Mouse (Mus musculus) thymus, adult 2 months (tissue): Measurements from ENCODE around the gene Podxl. TPM values are rescaled to one million over a fixed set of nuclear protein-coding genes. Genes with fewer than 3 reads are reported as not detected.
"Not testable (repeated sequence)": the region's sequence is repeated elsewhere in the genome, so short reads cannot be mapped to it uniquely, and the experiment has no call there.

Experiments used
- DNase-seq: peaks from one replicate; pipeline ENCODE4 v3.0.0; 2021
- H3K27ac ChIP-seq: fragments of 200-500 bp; 2 replicates; pipeline ENCODE4 v1.5.1; 2012; ENCODE audit warnings: low read length, control low read depth; ENCODE audit not compliant: control insufficient read depth, insufficient read depth
- H3K27me3 ChIP-seq: fragments of 200-500 bp; 2 replicates; pipeline ENCODE4 v1.6.1; 2012; ENCODE audit warnings: mild to moderate bottlenecking, low read length, moderate library complexity, mixed read lengths; ENCODE audit not compliant: control insufficient read depth, insufficient read depth
- H3K36me3 ChIP-seq: fragments of 200-500 bp; 2 replicates; pipeline ENCODE4 v1.6.1; 2012; ENCODE audit warnings: mild to moderate bottlenecking, low read length, moderate library complexity; ENCODE audit not compliant: control insufficient read depth, insufficient read depth
- H3K4me1 ChIP-seq: fragments of 200-500 bp; replicated peaks from 2 replicates; pipeline ENCODE4 v1.6.1; 2012; ENCODE audit warnings: low read length; ENCODE audit not compliant: control insufficient read depth, insufficient read depth
- H3K4me3 ChIP-seq: fragments of 200-500 bp; 2 replicates; pipeline ENCODE4 v1.5.1; 2012; ENCODE audit warnings: mild to moderate bottlenecking, low read length, control low read depth, moderate library complexity; ENCODE audit not compliant: control insufficient read depth, insufficient read depth
- CTCF ChIP-seq: fragments of 200-500 bp; IDR thresholded peaks from 2 replicates; pipeline ENCODE4 v1.5.1; 2012; ENCODE audit warnings: mild to moderate bottlenecking, control low read depth, low read length, moderate library complexity, borderline replicate concordance; ENCODE audit not compliant: control insufficient read depth, poor library complexity, insufficient read depth; ENCODE audit errors: extremely low read depth
- POLR2A ChIP-seq: fragments of 200-500 bp; IDR thresholded peaks from 2 replicates; pipeline ENCODE4 v1.6.1; 2012; ENCODE audit warnings: mild to moderate bottlenecking, low read length, control low read depth, moderate library complexity; ENCODE audit not compliant: control insufficient read depth, poor library complexity, insufficient read depth; ENCODE audit errors: extremely low read depth
- WGBS: fragments of 180-500 bp; shearing (Covaris S2); methylation state at CpG from one replicate; pipeline ENCODE4 v1.1.7; 2018; 5-methylcytosine and 5-hydroxymethylcytosine counted together
- polyA plus RNA-seq: library from polyadenylated mRNA; depleted of rRNA; stranded (reverse); fragments of >200 nt; gene quantifications from 2 replicates; pipeline ENCODE4 v1.2.3, GENCODE M21; 2012

Gene Podxl
- polyA plus RNA-seq, 1 experiment = 6.6 TPM

- TF ChIP-seq CTCF = no peak
- no peak for TF ChIP-seq POLR2A
- WGBS = 50% methylated on average over 7 of the region's 7 CpGs
Observed at GRCm38 (mm10) chr6:31568070-31568595, 4.4 kb upstream of the Podxl start.

DNA sequence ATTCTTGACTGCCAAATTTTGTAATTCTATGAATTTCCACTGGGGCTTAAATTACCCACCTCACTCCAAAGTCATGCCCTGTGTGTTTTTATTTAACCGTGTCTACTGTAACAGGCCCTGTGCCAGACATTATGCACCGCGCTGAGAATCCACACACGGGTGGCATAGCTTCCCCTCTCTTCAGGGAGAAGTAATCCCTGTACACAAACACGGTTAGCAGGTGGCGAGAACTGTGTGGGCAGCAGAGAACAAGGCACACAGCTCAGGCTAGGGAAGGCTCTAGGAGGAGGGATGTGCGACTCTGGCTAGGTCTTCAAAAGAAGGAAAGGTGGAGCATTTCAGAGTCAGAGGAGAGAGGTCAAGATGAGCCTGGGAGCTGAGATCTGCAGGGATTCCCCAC, 3.4 kb upstream of the Podxl start:
- TF ChIP-seq POLR2A = no peak
- no peak for TF ChIP-seq CTCF
- H3K27me3 ChIP-seq = peaks cover 20% of the 10 kb centered on the region
- no peaks in the 10 kb centered on the region for H3K36me3 ChIP-seq
- no peak overlapping the region for H3K27ac ChIP-seq
- no peak overlapping the region for H3K4me3 ChIP-seq
- H3K4me1 ChIP-seq = peaks cover 10% of the 10 kb centered on the region
- DNase-seq = no peak
- 61% methylated on average over 7 of the region's 7 CpGs for WGBS

More at GRCm38 (mm10) chr6:31568070-31568595, 4.4 kb upstream of the Podxl start:
- H3K4me3 ChIP-seq = no peak overlapping the region
- no peaks in the 10 kb centered on the region for H3K36me3 ChIP-seq
- DNase-seq = no peak
- H3K4me1 ChIP-seq = peaks cover 10% of the 10 kb centered on the region
- H3K27me3 ChIP-seq = peaks cover 15% of the 10 kb centered on the region
- H3K27ac ChIP-seq = no peak overlapping the region

- H3K4me1 ChIP-seq = peaks cover 10% of the 10 kb centered on the region
- DNase-seq = no peak
- H3K27ac ChIP-seq = no peak overlapping the region
- 12% methylated on average over 17 of the region's 17 CpGs for WGBS
- TF ChIP-seq CTCF = no peak
- TF ChIP-seq POLR2A = no peak
- H3K4me3 ChIP-seq = no peak overlapping the region
- H3K27me3 ChIP-seq = peaks cover 22% of the 10 kb centered on the region
- H3K36me3 ChIP-seq = no peaks in the 10 kb centered on the region
Observed at GRCm38 (mm10) chr6:31564901-31565391, 1.2 kb upstream of the Podxl start.

- WGBS = under 1% methylated on average over 18 of the region's 18 CpGs
- Histone ChIP-seq H3K27ac (no peak overlapping the region), H3K4me3 (peak overlapping the region; percentile 52), H3K4me1 (peaks cover 10% of the 10 kb centered on the region), H3K36me3 (no peaks in the 10 kb centered on the region), H3K27me3 (peaks cover 22% of the 10 kb centered on the region)
- no peak for DNase-seq
- TF ChIP-seq CTCF = no peak
- TF ChIP-seq POLR2A = no peak
Observed at GRCm38 (mm10) chr6:31564182-31564531, 376 bp upstream of the Podxl start.

GRCm38 (mm10) chr6:31562371-31563080, 1.3 kb downstream of the Podxl start:
- 30% methylated on average over 16 of the region's 16 CpGs for WGBS
- H3K27ac ChIP-seq = no peak overlapping the region
- H3K4me1 ChIP-seq = peaks cover 10% of the 10 kb centered on the region
- TF ChIP-seq CTCF = no peak
- peaks cover 22% of the 10 kb centered on the region for H3K27me3 ChIP-seq
- DNase-seq = no peak
- H3K4me3 ChIP-seq = no peak overlapping the region
- no peaks in the 10 kb centered on the region for H3K36me3 ChIP-seq

DNA sequence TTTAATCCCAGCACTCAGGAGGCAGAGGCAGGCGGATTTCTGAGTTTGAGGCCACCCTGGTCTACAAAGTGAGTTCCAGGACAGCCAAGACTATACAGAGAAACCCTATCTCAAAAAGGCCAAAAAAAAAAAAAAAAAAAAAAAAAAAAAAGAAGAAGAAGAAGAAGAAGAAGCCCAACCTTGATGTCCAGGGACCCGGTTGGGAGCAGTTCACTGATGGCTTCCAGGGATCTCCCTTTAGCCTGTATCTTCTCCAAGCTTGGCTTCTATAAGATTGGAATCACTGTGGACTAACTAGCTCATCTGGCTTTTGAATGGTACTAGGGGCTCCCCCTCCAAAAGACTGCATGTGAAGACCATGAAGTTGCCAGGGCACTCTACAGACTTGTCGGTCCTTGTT, 1.8 kb downstream of the Podxl start:
- not testable (repeated sequence) for DNase-seq, H3K27ac ChIP-seq, H3K4me3 ChIP-seq, H3K36me3 ChIP-seq
- Histone ChIP-seq H3K27me3 (peaks cover 22% of the 10 kb centered on the region), H3K4me1 (peaks cover 10% of the 10 kb centered on the region)
- WGBS = 77% methylated on average over 3 of the region's 3 CpGs
